In the genomic region with DNA sequence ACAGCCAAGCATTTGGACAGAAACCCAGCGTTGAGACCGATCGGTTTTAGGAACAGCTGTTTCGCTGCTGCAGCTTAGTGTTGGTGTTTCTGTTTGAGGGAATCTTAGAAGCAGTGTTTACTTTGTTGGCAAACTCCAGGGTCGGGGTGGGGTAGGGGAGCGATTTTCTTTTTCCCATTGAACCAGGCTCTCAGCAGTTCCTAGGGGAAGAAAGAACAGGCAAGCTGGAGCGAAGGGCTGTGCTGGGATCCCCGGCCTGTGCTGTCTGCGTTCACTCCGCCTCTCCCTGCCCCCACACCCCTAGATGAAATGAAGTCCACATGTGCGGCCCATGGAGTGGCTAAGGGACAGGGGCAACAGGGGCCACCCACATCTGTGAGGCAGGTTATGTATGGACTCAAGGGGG, we compare ENCODE assay signal across 17 mouse cellular contexts. TPM values are rescaled to one million over a fixed set of nuclear protein-coding genes. Genes with fewer than 3 reads are reported as not detected.
DNase-seq lines count a peak whose midpoint lies in the region; ATAC-seq lines count a peak whose summit lies in the region.
"Had no signal": no experiment of that assay in that cellular context is flagged by ENCODE, and none has a peak within 500 bp of the region (broad histone marks: within the 10 kb centered on the region; RNA-seq: fewer than 3 reads in every experiment).

No protein-coding gene starts in this region.

- 56% methylated on average over 11 of the region's 11 CpGs for WGBS in heart, embryonic 10.5 days
- 16% methylated on average over 11 of the region's 11 CpGs for WGBS in embryonic facial prominence, embryonic 15.5 days

- intact Hi-C loops in heart, postnatal 14 days (cut with DNase I): loop anchor here (1.0 to 5.0 kb wide), 2 partner anchors 81 to 206 kb away; no protein-coding TSS in a partner anchor

- no peak for ATAC-seq in embryonic facial prominence, embryonic 15.5 days (ENCODE audit: insufficient number of reproducible peaks, low FRiP score, low TSS enrichment, low read depth)
- ATAC-seq: forebrain, embryonic 14.5 days; inflammation-experienced regulatory T-cells, adult 6 months; midbrain, embryonic 16.5 days; Patski had no signal

- H3K4me2 ChIP-seq in embryonic facial prominence, embryonic 15.5 days (replicated peaks): peak overlapping the region; percentile 19; the same call in 1 of the 2 replicates
- H3K4me2 ChIP-seq: neural tube, embryonic 13.5 days had no signal

- H3K4me1 ChIP-seq in heart, embryonic 10.5 days: peaks cover 8% of the 10 kb centered on the region; the same call in 1 of the 2 replicates
- H3K4me1 ChIP-seq in embryonic facial prominence, embryonic 15.5 days: peaks cover 5% of the 10 kb centered on the region
- H3K4me1 ChIP-seq: neural tube, embryonic 13.5 days had no signal

- no peak overlapping the region for H3K9ac ChIP-seq in embryonic facial prominence, embryonic 15.5 days
- H3K9ac ChIP-seq: neural tube, embryonic 13.5 days had no signal

- H3K36me3 ChIP-seq in heart, embryonic 10.5 days: no peaks in the 10 kb centered on the region
- H3K36me3 ChIP-seq in embryonic facial prominence, embryonic 15.5 days: no peaks in the 10 kb centered on the region
- H3K36me3 ChIP-seq: neural tube, embryonic 13.5 days had no signal

- no peak overlapping the region for H3K4me3 ChIP-seq in heart, embryonic 10.5 days
- H3K4me3 ChIP-seq in embryonic facial prominence, embryonic 15.5 days (replicated peaks): no peak overlapping the region
- H3K4me3 ChIP-seq: neural tube, embryonic 13.5 days had no signal

- no peaks in the 10 kb centered on the region for H3K9me3 ChIP-seq in heart, embryonic 10.5 days
- H3K9me3 ChIP-seq in embryonic facial prominence, embryonic 15.5 days (replicated peaks): no peaks in the 10 kb centered on the region
- H3K9me3 ChIP-seq: neural tube, embryonic 13.5 days had no signal

- H3K27ac ChIP-seq in heart, embryonic 10.5 days: 0 out of 2 replicates have a peak overlapping the region, but pooled peaks have one; percentile 22
- 0 out of 2 replicates have a peak overlapping the region, but pooled peaks have one; percentile 51 for H3K27ac ChIP-seq in embryonic facial prominence, embryonic 15.5 days (replicated peaks)
- H3K27ac ChIP-seq: macrophage; neural tube, embryonic 13.5 days had no signal

- H3K27me3 ChIP-seq in heart, embryonic 10.5 days (ENCODE audit: insufficient read depth, poor library complexity, severe bottlenecking): peaks cover 31% of the 10 kb centered on the region; the same call in 1 of the 2 replicates
- no peaks in the 10 kb centered on the region for H3K27me3 ChIP-seq in embryonic facial prominence, embryonic 15.5 days
- H3K27me3 ChIP-seq: neural tube, embryonic 13.5 days; Patski had no signal

- DNase-seq in heart, embryonic 10.5 days (ENCODE audit: low spot score): no peak
- no peak for DNase-seq in heart, postnatal 4 days
- peak; percentile 78 for DNase-seq in embryo, embryonic 10 days (ENCODE audit: low spot score)
- DNase-seq in mesoderm, embryonic 11.5 days (ENCODE audit: low read depth, low spot score): peak; percentile 53
- DNase-seq in B cell, adult 2 months: no peak
- no peak for DNase-seq in heart, postnatal 14 days
- no peak for DNase-seq in kidney, postnatal 25 days
- DNase-seq: cerebellum, adult 11-12 months; heart, adult 11 months; kidney, postnatal 10 days had no signal

RNA-seq across cellular contexts. Expression of a gene that starts 51.4 kb away (rescaled TPM):
- 18.1 and 18.2 TPM in 2 replicates for polyA plus RNA-seq in heart, embryonic 10.5 days (2016; fragmentation: Nextera tagmentation; extraction: Ambion mirVana)
- 10 to 100 TPM; 11.7 to 12.3 TPM for total RNA-seq in heart, postnatal 4 days (2021)
- 18.2 and 20.7 TPM in 2 replicates for polyA plus RNA-seq in embryonic facial prominence, embryonic 15.5 days (2015; fragmentation: Nextera tagmentation; extraction: Ambion mirVana)
- total RNA-seq in heart, postnatal 14 days (2021): 10 to 100 TPM; 10.3 to 10.4 TPM

Comparison
In these comparisons a context has a peak if more than half of its experiments do, and no peak if none do; other contexts are left out.
1. DNase-seq: peak in embryo, embryonic 10 days (single experiment) and mesoderm, embryonic 11.5 days (single experiment); none in heart, embryonic 10.5 days (single experiment), heart, postnatal 4 days (single experiment), B cell, adult 2 months (0 of 2), heart, postnatal 14 days (0 of 2) and kidney, postnatal 25 days (0 of 2).